Mouse (Mus musculus) ES-E14 (cell line): ENCODE measurements around the gene Marcksl1.

Experiments used
- ZC3H11A ChIP-seq: IDR thresholded peaks from 2 replicates; pipeline ENCODE4 v1.6.1; 2012; ENCODE audit warnings: low read depth, mild to moderate bottlenecking, inconsistent platforms, low read length, borderline replicate concordance
- ZNF384 ChIP-seq: IDR thresholded peaks from 2 replicates; pipeline ENCODE4 v1.6.1; 2012; ENCODE audit warnings: low read depth, low read length, inconsistent platforms

DNA sequence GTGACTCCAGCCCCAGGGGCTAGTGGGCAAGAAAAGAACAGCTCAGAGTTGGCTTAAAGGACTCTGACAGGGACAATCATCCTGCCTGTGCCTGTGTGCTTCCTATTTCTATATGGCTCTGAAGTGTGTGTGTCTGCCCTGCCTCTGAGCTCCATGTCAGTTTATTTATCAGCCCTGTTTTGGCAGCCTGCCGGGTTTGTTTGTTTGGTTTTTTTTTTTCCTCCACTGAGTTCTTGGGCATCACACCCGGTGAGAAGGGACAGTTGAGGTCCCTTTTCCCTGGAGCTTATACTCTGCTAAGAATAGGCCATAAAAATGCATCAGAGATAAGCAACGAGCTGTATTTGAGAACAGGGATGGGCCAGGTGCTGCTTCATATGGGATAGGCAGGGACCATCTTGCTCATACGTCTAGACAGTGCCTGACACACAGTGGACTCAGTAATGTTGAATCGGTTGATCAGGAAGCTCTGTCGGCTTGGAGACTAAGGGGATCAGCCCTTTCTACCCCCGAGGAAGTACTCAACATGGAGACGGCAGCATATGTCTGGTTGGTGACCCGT lies 11.0 kb upstream of the Marcksl1 start:
- TF ChIP-seq ZC3H11A = no peak
- TF ChIP-seq ZNF384 = no peak
